Mouse (Mus musculus): ENCODE results near the gene Eddm3b.
A peak's percentile ranks its signal among the peaks of the same experiment; 100 is the strongest.

DNA sequence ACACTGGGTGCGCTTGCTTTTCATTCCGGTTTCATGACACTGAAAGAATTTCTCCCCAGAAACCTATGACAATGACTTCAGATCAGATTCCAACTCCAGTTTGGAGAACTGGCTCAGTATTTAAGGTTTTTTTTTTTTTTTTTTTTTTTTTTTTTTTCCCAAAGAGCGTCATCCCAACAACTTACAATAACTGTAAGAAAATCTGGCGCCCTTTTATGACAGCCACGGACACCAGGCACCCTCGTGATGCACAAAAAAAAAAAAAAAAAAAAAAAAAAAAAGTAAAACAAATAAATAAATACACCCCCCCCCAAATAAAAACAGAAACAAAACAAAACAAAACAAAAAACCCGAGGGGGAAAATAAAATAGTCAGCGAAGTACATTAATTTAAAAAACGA lies 26.5 kb upstream of the Eddm3b start:
- TF ChIP-seq MAX (IDR thresholded peaks at IDR 0.05; ENCODE audit: low read length) (no peak), CTCF (conservative IDR thresholded peaks at IDR 0.05 in 1 of 2, IDR thresholded peaks at IDR 0.05 in 1 of 2; ENCODE audit: low read depth in 2 of 2, low read length in 2 of 2) (no peak), POLR2A (IDR thresholded peaks at IDR 0.05; ENCODE audit: low read depth, low read length) (no peak), E2F4 (IDR thresholded peaks at IDR 0.05; ENCODE audit: insufficient replicate concordance, low read depth, low read length) (no peak), EP300 (IDR thresholded peaks at IDR 0.05; ENCODE audit: low read length) (no peak), CHD1 (IDR thresholded peaks at IDR 0.05; ENCODE audit: low read depth, low read length) (peak; percentile 39; the same call in 1 of the 2 replicates), MEF2A (IDR thresholded peaks at IDR 0.05; ENCODE audit: borderline replicate concordance, low read depth, low read length) (no peak), ZNF384 (IDR thresholded peaks at IDR 0.05; ENCODE audit: low read depth, low read length) (peak; percentile 93), TCF12 (IDR thresholded peaks at IDR 0.05; ENCODE audit: low read depth, low read length) (no peak)
